Mouse (Mus musculus): ENCODE results near the gene Tmem183a. TPM values are rescaled to one million over a fixed set of nuclear protein-coding genes. Genes with fewer than 3 reads are reported as not detected.

Gene Tmem183a
- polyA plus RNA-seq, 1 experiment from 2014 or later: 126 TPM

GRCm38 (mm10) chr1:134310291-134310690 lies 51.5 kb downstream of the Tmem183a start:
- Histone ChIP-seq H3K36me3 (ENCODE audit: poor library complexity, severe bottlenecking) (no peaks in the 10 kb centered on the region), H3K27me3 (no peaks in the 10 kb centered on the region), H3K4me2 (no peak overlapping the region), H3K9ac (no peak overlapping the region), H3K4me3 (no peak overlapping the region), H3K9me3 (replicated peaks) (no peaks in the 10 kb centered on the region), H3K4me1 (peaks cover 6% of the 10 kb centered on the region; the same call in 1 of the 2 replicates), H3K27ac (no peak overlapping the region)
- 90% methylated on average over 2 of the region's 2 CpGs for WGBS
- ATAC-seq: no peak

DNA sequence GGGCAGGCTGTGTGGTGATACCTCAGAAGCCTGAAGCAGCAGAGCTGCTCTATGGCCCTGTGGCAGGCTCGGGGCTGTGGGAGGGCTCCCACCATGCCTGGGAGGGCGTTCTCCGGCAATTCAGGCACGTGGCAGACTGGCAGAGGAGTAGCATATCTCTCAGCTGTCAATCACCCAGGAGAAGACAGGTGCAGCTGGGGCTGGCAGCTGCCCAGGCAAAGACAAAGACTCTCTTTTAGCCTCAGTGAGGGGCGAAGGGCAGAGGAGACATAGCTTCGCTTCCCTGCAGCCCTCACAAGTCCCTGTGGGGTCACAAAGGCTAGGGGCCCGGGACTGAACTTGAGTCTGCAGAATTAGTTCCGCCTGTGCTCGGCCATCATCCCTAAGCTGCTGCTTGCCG lies 54.4 kb downstream of the Tmem183a start:
- Histone ChIP-seq H3K4me1 (peaks cover 15% of the 10 kb centered on the region), H3K27ac (no peak overlapping the region), H3K4me2 (no peak overlapping the region), H3K36me3 (ENCODE audit: poor library complexity, severe bottlenecking) (no peaks in the 10 kb centered on the region), H3K4me3 (no peak overlapping the region), H3K9me3 (replicated peaks) (no peaks in the 10 kb centered on the region), H3K27me3 (no peaks in the 10 kb centered on the region), H3K9ac (no peak overlapping the region)
- WGBS: 52% methylated on average over 10 of the region's 10 CpGs
- peak; percentile 55; the same call in 1 of the 2 replicates for ATAC-seq

- H3K9ac ChIP-seq: no peak overlapping the region
- no peak overlapping the region for H3K4me3 ChIP-seq
- H3K36me3 ChIP-seq (ENCODE audit: poor library complexity, severe bottlenecking): no peaks in the 10 kb centered on the region
- WGBS: 95% methylated on average over 9 of the region's 9 CpGs
- no peaks in the 10 kb centered on the region for H3K9me3 ChIP-seq (replicated peaks)
- H3K27me3 ChIP-seq: peaks cover 11% of the 10 kb centered on the region
- no peak for ATAC-seq
- no peak overlapping the region for H3K27ac ChIP-seq
- peaks cover 17% of the 10 kb centered on the region for H3K4me1 ChIP-seq
- H3K4me2 ChIP-seq: no peak overlapping the region
Measured at GRCm38 (mm10) chr1:134304940-134305339, 56.8 kb downstream of the Tmem183a start.

DNA sequence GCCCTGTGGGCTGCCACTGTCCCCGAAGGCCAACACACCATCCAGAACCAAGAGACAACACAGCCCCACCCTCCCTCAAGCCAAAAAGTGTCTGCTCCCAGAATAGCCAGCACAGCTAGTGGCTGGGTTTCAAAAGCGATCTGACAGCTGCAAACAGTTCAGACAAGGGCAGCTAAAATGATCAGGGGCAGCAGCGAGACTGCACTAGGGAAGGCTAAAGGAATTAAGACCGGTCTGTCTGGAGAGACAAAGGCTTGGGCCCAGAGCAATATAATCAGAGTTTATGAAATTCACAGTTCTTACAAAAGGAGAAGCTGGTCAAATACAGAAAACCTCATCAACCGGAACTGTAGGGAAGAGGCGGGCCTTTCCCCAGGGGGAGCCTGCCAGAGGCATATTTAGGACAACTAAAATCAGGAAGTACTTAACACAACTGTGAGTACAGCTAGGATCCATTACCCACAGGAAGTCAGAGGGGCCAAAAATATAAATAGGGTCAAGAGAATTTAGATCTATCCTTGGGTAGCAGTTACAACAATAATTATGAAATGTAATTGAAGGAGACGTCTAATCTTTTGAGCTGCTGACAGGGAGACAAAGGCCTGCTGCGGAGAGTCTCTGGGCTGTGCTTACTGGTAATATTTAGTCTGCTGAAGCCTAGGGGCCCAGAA lies 59.1 kb downstream of the Tmem183a start:
- Histone ChIP-seq H3K4me1 (peaks cover 28% of the 10 kb centered on the region), H3K4me2 (no peak overlapping the region), H3K27me3 (peaks cover 32% of the 10 kb centered on the region), H3K9ac (no peak overlapping the region), H3K4me3 (no peak overlapping the region), H3K36me3 (ENCODE audit: poor library complexity, severe bottlenecking) (no peaks in the 10 kb centered on the region), H3K9me3 (replicated peaks) (no peaks in the 10 kb centered on the region), H3K27ac (peak overlapping the region; percentile 64; the same call in 1 of the 2 replicates)
- 26% methylated on average over 8 of the region's 8 CpGs for WGBS
- no peak for ATAC-seq

DNA sequence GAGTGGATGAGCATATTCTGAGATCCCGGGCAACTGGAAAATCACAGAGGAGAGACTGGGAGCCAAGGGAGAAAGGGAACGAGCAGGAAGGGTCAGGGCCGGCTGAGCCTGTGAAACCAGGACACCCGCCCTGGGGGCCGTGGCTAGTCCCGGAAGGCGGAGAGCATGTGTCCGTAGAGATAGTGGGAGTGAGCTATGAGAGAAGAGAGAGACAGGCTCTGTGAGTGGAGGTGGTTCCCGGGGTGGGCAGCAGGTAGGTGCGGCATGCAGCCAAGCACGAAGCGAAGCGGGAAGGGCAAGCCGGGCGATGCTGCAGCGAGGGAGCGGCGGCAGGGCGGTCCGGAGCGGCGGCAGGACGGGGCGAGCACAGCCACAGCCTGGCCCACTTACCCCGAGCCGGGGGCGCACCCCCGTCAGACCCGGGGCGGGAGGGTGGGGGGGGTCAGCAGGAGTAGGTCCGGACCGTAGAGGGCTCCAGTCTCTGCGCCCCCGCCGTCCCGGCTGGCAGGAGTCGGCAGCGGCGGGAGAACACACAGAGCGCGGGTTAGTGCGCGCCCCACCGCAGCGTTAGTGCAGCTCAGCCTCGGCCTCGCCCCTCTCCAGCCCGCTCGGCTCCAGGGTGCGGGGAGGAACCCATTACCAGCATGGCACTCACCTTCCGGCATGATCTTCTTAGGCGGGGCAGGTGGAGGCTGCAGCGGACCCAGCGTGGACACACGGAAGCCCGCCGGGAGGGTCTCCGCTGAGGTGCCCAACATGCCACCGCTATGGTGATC lies 63.0 kb downstream of the Tmem183a start:
- H3K4me1 ChIP-seq: peaks cover 23% of the 10 kb centered on the region
- WGBS: 8% methylated on average over 57 of the region's 59 CpGs
- H3K4me3 ChIP-seq: peak overlapping the region; percentile 52
- H3K9me3 ChIP-seq (replicated peaks): peaks cover 4% of the 10 kb centered on the region
- ATAC-seq: peak; percentile 79
- peaks cover 42% of the 10 kb centered on the region for H3K27me3 ChIP-seq
- peak overlapping the region; percentile 66 for H3K9ac ChIP-seq
- no peaks in the 10 kb centered on the region for H3K36me3 ChIP-seq (ENCODE audit: poor library complexity, severe bottlenecking)
- H3K4me2 ChIP-seq: peak overlapping the region; percentile 93
- H3K27ac ChIP-seq: no peak overlapping the region

DNA sequence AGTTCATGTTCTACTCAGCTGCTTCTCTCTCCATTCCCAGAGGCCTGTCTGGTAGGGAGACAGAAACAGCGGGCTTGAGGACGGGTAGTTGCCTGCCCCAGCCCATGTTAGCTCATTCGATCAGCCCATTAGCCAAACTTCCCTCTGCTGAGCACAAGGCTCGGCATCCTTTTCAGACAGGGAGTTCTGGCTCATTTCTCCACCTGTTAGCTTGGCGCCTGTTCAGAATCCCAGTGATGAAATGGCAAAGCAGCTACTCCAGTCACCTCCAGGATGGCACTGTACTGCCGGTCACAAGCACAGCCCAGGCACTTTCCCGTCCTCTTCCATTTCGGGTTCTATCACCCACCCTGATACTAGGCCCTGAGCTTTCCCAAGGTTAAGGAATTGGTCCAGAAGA lies 64.5 kb downstream of the Tmem183a start:
- peaks cover 42% of the 10 kb centered on the region for H3K27me3 ChIP-seq
- no peak for ATAC-seq
- H3K36me3 ChIP-seq (ENCODE audit: poor library complexity, severe bottlenecking): no peaks in the 10 kb centered on the region

More for the DNA sequence above, 64.5 kb downstream of the Tmem183a start:
- Histone ChIP-seq H3K27ac (no peak overlapping the region), H3K9ac (no peak overlapping the region), H3K4me1 (peaks cover 12% of the 10 kb centered on the region), H3K9me3 (replicated peaks) (peaks cover 4% of the 10 kb centered on the region), H3K4me2 (no peak overlapping the region), H3K4me3 (no peak overlapping the region)
- 81% methylated on average over 8 of the region's 8 CpGs for WGBS

Other genes starting within 250 kb of the Tmem183a start
- 2.0 and 3.2 TPM in 2 replicates for gene Chil1, start 179.8 kb downstream of the Tmem183a start, polyA plus RNA-seq (2015; fragmentation: Nextera tagmentation; extraction: Ambion mirVana)
- not detected in 2 replicates for gene Mybph, start 168.5 kb downstream of the Tmem183a start, polyA plus RNA-seq (2015; fragmentation: Nextera tagmentation; extraction: Ambion mirVana)
- gene Adora1, start 126.5 kb downstream of the Tmem183a start, polyA plus RNA-seq (2015; fragmentation: Nextera tagmentation; extraction: Ambion mirVana): 3.3 and 4.6 TPM in 2 replicates
- not detected in 2 replicates for gene Myog, start 72.0 kb downstream of the Tmem183a start, polyA plus RNA-seq (2015; fragmentation: Nextera tagmentation; extraction: Ambion mirVana)
- gene Ppfia4, start 29.1 kb downstream of the Tmem183a start, polyA plus RNA-seq (2015; fragmentation: Nextera tagmentation; extraction: Ambion mirVana): 3.5 and 3.7 TPM in 2 replicates
- not detected in 2 replicates for gene 4933406M09Rik, start 24.0 kb upstream of the Tmem183a start, polyA plus RNA-seq (2015; fragmentation: Nextera tagmentation; extraction: Ambion mirVana)
- 20.3 and 20.5 TPM in 2 replicates for gene Cyb5r1, start 43.6 kb upstream of the Tmem183a start, polyA plus RNA-seq (2015; fragmentation: Nextera tagmentation; extraction: Ambion mirVana)
- gene Adipor1, start 53.4 kb upstream of the Tmem183a start, polyA plus RNA-seq (2015; fragmentation: Nextera tagmentation; extraction: Ambion mirVana): 57.8 TPM in 2 replicates
- 34.5 and 37.0 TPM in 2 replicates for gene Klhl12, start 93.6 kb upstream of the Tmem183a start, polyA plus RNA-seq (2015; fragmentation: Nextera tagmentation; extraction: Ambion mirVana)
- gene Rabif, start 132.7 kb upstream of the Tmem183a start, polyA plus RNA-seq (2015; fragmentation: Nextera tagmentation; extraction: Ambion mirVana): 45.4 and 46.2 TPM in 2 replicates
- gene Mgat4e, start 187.7 kb upstream of the Tmem183a start, polyA plus RNA-seq (2015; fragmentation: Nextera tagmentation; extraction: Ambion mirVana): not detected in 2 replicates
- 95.4 and 96.5 TPM in 2 replicates for gene Kdm5b, start 198.2 kb upstream of the Tmem183a start, polyA plus RNA-seq (2015; fragmentation: Nextera tagmentation; extraction: Ambion mirVana)